ENCODE assay signal across 7 mouse cellular contexts in genomic region chr10:128083688-128084087, GRCm38 (mm10). TPM values are rescaled to one million over a fixed set of nuclear protein-coding genes. Genes with fewer than 3 reads are reported as not detected.
DNase-seq lines count a peak whose midpoint lies in the region; ATAC-seq lines count a peak whose summit lies in the region.

No protein-coding gene starts in this region.

- H3K9ac ChIP-seq in intestine, embryonic 16.5 days (ENCODE audit: low read depth, low read length), result peak overlapping the region; percentile 82

- H3K9me3 ChIP-seq in intestine, embryonic 16.5 days (ENCODE audit: control insufficient read depth, low read length), result no peaks in the 10 kb centered on the region
- H3K9me3 ChIP-seq in megakaryocyte, embryonic 14.5 days, result no peaks in the 10 kb centered on the region

- ATAC-seq in erythroblast, adult 5-6 weeks (replicated peaks; ENCODE audit: low FRiP score, poor library complexity, severe bottlenecking), result peak; percentile 19
- no peak; the same call in 1 of the 2 replicates for ATAC-seq in intestine, embryonic 16.5 days

- peaks cover 23% of the 10 kb centered on the region for H3K36me3 ChIP-seq in intestine, embryonic 16.5 days (ENCODE audit: control insufficient read depth, insufficient read depth, low read length)
- peaks cover 44% of the 10 kb centered on the region for H3K36me3 ChIP-seq in megakaryocyte, embryonic 14.5 days (replicated peaks; ENCODE audit: low read length)

- DNase-seq in ovary, postnatal 14 days (ENCODE audit: low spot score), result peak; percentile 29
- DNase-seq in ovary, adult 18-20 months (ENCODE audit: low spot score), result no peak
- peak; percentile 43 for DNase-seq in brain, adult 2 months (ENCODE audit: low read depth, low spot score)
- DNase-seq in retina, postnatal 1 day, result no peak

- no peaks in the 10 kb centered on the region for H3K27me3 ChIP-seq in intestine, embryonic 16.5 days (replicated peaks; ENCODE audit: control insufficient read depth, insufficient read depth, low read length)
- H3K27me3 ChIP-seq in megakaryocyte, embryonic 14.5 days (replicated peaks), result no peaks in the 10 kb centered on the region

- H3K4me2 ChIP-seq in intestine, embryonic 16.5 days (ENCODE audit: low read depth, low read length), result peak overlapping the region; percentile 75

- H3K4me3 ChIP-seq in intestine, embryonic 16.5 days (ENCODE audit: low read length), result peak overlapping the region; percentile 81
- H3K4me3 ChIP-seq in megakaryocyte, embryonic 14.5 days (replicated peaks), result peak overlapping the region; percentile 92

- H3K27ac ChIP-seq in intestine, embryonic 16.5 days (ENCODE audit: low read length), result peak overlapping the region; percentile 72

- under 1% methylated on average over 22 of the region's 22 CpGs for WGBS in intestine, embryonic 16.5 days

- H3K4me1 ChIP-seq in intestine, embryonic 16.5 days (ENCODE audit: control insufficient read depth, insufficient read depth, low read length), result peaks cover 8% of the 10 kb centered on the region
- H3K4me1 ChIP-seq in megakaryocyte, embryonic 14.5 days, result peaks cover 56% of the 10 kb centered on the region

RNA-seq across cellular contexts. Expression of gene Atp5b, which starts 0.6 kb away (rescaled TPM):
- 477 and 544 TPM in 2 replicates for total RNA-seq in erythroblast, adult 5-6 weeks (2015; ENCODE audit: low replicate concordance)
- total RNA-seq in erythroblast, adult 5-6 weeks (2017; ENCODE audit: low replicate concordance), result 410 and 537 TPM in 2 replicates
- polyA plus RNA-seq in intestine, embryonic 16.5 days (2015; fragmentation: Nextera tagmentation; extraction: Ambion mirVana), result 3,551 and 3,599 TPM in 2 replicates
- 796 and 843 TPM in 2 replicates for polyA plus RNA-seq in megakaryocyte, embryonic 14.5 days (2012; ENCODE audit: insufficient read depth, low replicate concordance)

RNA-seq across cellular contexts. Expression of gene Baz2a, which starts 7.7 kb away (rescaled TPM):
- total RNA-seq in erythroblast, adult 5-6 weeks (2015; ENCODE audit: low replicate concordance), result 80.3 and 86.5 TPM in 2 replicates
- 71.0 and 73.5 TPM in 2 replicates for total RNA-seq in erythroblast, adult 5-6 weeks (2017; ENCODE audit: low replicate concordance)
- 9.6 and 10.1 TPM in 2 replicates for polyA plus RNA-seq in intestine, embryonic 16.5 days (2015; fragmentation: Nextera tagmentation; extraction: Ambion mirVana)
- 6.9 and 16.7 TPM in 2 replicates for polyA plus RNA-seq in megakaryocyte, embryonic 14.5 days (2012; ENCODE audit: insufficient read depth, low replicate concordance)

RNA-seq across cellular contexts. Expression of gene Ptges3, which starts 24.9 kb away (rescaled TPM):
- total RNA-seq in erythroblast, adult 5-6 weeks (2015; ENCODE audit: low replicate concordance), result 44.0 and 46.6 TPM in 2 replicates
- 65.1 and 65.8 TPM in 2 replicates for total RNA-seq in erythroblast, adult 5-6 weeks (2017; ENCODE audit: low replicate concordance)
- polyA plus RNA-seq in intestine, embryonic 16.5 days (2015; fragmentation: Nextera tagmentation; extraction: Ambion mirVana), result 371 and 401 TPM in 2 replicates
- polyA plus RNA-seq in megakaryocyte, embryonic 14.5 days (2012; ENCODE audit: insufficient read depth, low replicate concordance), result 77.9 and 96.2 TPM in 2 replicates

RNA-seq across cellular contexts. Expression of gene Naca, which starts 48.3 kb away (rescaled TPM):
- total RNA-seq in erythroblast, adult 5-6 weeks (2015; ENCODE audit: low replicate concordance), result 219 and 262 TPM in 2 replicates
- total RNA-seq in erythroblast, adult 5-6 weeks (2017; ENCODE audit: low replicate concordance), result 350 and 361 TPM in 2 replicates
- 686 and 732 TPM in 2 replicates for polyA plus RNA-seq in intestine, embryonic 16.5 days (2015; fragmentation: Nextera tagmentation; extraction: Ambion mirVana)
- polyA plus RNA-seq in megakaryocyte, embryonic 14.5 days (2012; ENCODE audit: insufficient read depth, low replicate concordance), result 24.2 and 146 TPM in 2 replicates

Comparison
In these comparisons a context has a peak if more than half of its experiments do, and no peak if none do; other contexts are left out.
1. DNase-seq: peak in ovary, postnatal 14 days (single experiment) and brain, adult 2 months (single experiment); none in ovary, adult 18-20 months (single experiment) and retina, postnatal 1 day (single experiment).